Mouse (Mus musculus) brain, embryonic 14.5 days (tissue): Measurements from ENCODE around the gene Sergef.

ENCODE experiments used
- CTCF ChIP-seq: fragments of 200-500 bp; IDR thresholded peaks from 2 replicates; pipeline ENCODE4 v1.5.1; 2012; ENCODE audit warnings: inconsistent platforms, mild to moderate bottlenecking, moderate library complexity, borderline replicate concordance; ENCODE audit not compliant: insufficient read depth, insufficient read length; ENCODE audit errors: extremely low read depth
- POLR2A ChIP-seq: fragments of 200-500 bp; IDR thresholded peaks from 2 replicates; pipeline ENCODE4 v1.6.1; 2012; ENCODE audit warnings: mild to moderate bottlenecking, inconsistent platforms, borderline replicate concordance; ENCODE audit not compliant: poor library complexity, insufficient read depth, insufficient read length, severe bottlenecking; ENCODE audit errors: extremely low read depth

DNA sequence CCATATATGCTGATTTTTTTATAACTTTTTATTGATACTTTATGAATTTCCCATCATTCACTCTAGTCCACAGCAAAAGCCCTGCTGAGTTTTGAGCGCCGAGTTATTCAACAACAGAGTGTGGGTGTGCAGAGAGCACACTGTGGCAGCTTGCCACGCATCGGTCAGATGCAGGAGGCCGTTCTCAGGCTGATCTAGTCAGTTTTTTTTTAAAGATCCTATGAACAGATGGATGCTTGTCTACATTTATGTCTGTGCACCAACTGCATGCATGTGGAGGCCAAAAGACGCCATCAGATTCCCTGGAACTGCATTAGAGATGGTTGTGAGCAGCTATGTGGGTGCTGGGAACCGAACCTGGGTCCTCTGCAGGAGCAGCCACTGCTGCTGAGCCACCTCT lies 35.5 kb upstream of the Sergef start:
- no peak for TF ChIP-seq POLR2A
- TF ChIP-seq CTCF = no peak
